Mouse (Mus musculus): Measurements from ENCODE around the gene Esam.

Esam gene

DNA sequence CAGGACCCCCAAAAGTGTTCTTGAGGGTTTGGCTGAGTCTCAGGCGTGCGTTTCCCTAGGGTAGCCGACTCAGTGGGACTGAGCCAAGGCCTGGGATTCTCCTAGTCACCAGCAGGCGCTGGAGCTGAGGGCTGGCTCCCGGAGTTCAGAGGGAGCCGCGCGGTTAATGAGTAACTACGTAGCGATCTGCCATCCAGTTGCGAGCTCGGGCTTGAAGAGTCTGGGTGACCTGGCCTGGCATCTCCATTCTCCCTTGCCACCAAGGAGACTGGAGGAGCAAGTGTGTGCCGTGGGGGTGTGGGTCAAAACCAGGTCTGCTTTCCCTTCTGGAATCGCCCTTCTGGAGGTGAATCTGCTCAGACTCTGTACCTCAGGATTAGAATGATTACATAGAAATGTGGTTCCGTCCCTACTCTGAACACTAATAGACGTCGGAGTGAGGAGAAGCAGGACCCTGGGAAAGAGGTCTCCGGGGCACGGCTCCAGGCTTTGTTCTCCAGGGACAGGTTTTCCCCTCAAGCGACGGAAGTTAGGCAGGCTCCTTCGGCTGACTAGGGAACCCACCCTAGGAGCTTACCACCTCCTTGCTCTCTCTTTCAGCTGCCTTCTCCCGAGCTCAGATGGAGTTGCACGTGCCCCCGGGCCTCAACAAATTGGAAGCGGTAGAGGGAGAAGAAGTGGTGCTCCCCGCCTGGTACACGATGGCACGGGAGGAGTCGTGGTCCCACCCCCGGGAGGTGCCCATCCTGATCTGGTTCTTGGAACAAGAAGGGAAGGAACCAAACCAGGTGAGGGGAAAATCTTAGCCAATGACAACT lies 3.2 kb downstream of the Esam start:
- DNase-seq (ENCODE audit: low spot score) = peak; percentile 32

DNA sequence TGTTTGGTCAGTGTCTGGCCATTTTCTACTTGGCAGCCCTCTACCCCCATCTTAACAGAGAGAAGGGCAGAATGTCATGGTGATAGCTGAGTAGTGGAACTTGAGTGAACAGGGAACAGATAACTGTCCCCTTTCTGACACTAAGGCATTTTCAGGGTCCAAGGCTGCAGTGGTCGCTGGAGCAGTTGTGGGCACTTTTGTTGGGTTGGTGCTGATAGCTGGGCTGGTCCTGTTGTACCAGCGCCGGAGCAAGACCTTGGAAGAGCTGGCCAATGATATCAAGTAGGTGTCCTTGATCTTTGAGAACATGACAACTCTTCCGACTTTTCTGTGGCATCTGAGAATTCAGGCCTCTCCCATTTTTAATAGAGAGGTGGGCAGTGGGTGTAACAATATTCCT lies 9.0 kb downstream of the Esam start:
- DNase-seq (ENCODE audit: low spot score) = no peak

DNA sequence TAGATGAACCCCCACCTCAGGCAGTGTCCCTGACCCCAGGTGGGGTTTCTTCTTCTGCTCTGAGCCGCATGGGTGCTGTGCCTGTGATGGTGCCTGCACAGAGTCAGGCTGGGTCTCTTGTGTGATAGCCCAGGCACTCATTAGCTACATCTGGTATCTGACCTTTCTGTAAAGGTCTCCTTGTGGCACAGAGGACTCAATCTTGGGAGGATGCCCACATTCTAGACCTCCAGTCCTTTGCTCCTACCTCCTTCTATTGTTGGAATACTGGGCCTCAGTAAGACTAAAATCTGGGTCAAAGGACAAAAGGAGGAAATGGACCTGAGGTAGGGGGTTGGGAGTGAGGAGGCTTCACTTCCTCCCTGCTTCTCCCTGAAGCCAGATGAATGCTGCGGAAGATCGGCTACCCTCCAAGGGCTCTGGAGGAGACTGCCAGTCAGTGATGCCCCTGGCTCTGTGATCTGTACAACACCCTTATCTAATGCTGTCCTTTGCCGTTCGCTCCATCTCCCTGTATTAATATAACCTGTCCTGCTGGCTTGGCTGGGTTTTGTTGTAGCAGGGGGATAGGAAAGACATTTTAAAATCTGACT lies 9.9 kb downstream of the Esam start:
- DNase-seq (ENCODE audit: low spot score) = no peak

DNA sequence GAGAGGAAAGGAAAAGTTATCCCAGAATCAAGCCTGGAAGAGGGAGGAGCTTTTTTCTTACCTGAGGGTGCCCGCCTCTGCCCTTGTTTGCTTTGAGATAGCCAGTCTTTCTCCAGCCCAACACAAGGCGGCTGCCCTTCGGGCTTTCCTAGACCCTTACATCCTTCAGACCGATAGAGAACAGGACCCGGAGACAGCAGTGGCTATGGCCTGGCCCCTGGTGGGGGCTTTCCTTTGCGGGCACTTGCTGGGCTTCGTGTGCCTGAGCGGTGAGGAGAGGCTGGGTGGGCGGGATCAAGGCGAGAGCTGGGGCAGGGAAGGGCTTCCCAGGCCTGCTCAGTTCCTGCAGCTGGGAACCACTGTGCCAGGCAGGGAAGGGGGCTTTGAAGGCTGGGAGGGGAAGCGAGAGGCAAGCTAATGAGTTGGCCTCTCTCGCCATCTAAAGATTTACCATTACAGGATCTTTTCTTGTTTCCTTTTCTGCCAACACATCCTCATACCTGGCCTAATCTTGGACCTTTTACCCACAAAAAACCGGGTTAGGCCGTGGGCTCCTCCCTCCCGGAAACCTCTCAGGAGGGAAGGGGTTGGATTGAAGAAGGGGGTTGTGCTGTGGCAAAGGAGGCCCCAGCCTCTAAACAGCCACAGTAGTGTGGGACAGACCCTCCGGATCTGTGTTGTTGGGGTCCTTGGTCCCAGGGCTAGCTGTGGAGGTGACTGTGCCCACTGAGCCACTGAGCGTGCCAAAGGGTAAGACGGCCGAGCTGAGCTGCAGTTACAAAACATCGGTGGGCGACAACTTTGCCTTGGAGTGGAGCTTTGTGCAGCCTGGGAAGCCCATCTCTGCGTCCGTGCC lies 11.5 kb downstream of the Esam start, which contains the start of gene Vsig2:
Gene Vsig2, plus strand, starts transcription at position 86 of the 856 bp plus-strand sequence.
- DNase-seq (ENCODE audit: low spot score) = no peak

DNA sequence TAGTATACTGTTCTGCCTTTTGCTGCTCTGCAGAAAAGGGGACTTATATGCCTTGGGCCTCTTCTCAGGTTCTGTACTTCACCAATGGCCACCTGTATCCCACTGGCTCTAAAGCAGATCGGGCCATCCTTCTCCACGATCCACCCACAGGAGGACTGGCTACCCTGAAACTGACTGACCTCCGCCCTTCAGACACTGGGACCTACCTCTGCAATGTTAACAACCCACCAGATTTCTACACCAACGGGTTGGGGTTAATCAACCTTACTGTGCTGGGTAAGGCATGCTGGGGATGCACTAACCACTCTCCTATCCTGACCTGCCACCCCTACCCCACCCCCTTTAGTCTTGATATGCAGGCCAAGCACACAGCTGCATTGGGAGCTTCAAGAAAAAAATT lies 12.3 kb downstream of the Esam start:
- no peak for DNase-seq (ENCODE audit: low spot score)

DNA sequence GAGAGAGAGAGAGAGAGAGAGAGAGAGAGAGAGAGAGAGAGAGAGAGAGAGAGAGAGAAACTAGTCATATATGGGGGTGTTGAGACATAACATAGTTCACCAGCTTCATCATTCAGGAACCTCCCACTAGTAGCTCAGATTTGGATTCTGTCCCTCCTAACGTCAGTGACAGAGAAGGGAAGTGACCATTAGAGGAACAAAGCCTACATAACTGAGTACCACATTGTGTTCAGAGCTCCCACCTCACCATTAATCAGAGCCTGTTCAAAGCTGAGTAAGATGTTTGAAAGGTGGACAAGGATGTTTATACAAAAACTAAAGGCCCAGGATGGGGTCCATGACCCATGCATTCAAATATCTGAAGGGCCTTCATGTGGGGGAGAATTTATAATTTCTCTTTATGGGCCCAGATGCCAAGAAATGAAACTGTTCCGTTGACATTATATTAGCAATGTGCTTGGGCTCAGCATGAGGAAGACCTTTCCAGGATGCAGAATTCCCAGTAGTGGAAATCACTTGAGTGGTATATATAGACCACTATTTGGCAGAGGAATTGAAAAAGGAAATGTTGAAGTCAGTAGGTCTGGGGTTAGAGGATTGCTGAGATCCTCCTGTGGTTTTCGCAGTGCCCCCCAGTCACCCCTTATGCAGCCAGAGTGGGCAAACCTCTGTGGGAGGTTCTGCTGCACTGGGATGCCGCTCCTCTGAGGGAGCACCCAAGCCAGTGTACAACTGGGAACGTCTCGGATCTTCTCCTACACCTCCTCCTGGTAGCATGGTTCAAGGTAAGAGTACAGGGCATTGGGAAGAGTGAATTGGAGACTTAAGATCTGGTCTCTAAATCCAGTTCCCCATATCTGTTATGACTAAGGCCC lies 13.1 kb downstream of the Esam start:
- DNase-seq (ENCODE audit: low spot score) = no peak

DNA sequence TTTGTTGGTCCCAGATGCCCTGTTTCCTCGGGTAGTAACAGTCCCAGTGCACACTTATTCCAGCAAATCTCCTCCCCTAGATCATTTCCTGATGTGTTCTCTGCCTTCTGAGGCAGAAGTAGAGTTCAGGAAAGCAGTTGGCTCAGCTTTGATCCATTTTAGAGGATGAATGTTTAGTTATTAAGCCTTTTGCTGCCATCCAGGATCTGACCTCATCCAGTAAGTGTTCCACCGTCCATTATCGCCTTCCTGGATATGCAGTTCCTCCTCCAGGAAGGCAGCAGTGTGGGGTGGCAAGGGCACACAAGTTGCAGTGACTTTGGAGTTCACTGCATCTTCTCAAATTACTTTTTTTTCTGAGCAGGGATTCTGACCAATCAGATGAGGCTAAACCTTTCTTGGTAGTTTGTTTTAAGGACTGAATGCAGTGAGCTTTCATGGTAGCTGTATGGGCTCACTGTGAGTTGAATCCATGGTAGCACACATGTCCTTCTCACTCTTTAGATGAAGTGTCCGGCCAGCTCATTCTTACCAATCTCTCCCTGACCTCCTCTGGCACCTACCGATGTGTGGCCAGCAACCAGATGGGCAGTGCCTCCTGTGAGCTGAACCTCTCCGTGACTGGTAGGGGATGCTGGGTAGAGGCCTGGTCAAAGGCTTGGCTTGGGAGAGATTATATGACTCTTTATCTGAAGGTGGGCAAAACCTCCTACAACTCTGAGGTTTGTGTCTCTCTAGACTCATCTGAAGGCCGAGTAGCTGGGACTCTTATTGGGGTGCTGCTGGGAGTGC lies 14.2 kb downstream of the Esam start:
- no peak for DNase-seq (ENCODE audit: low spot score)

DNA sequence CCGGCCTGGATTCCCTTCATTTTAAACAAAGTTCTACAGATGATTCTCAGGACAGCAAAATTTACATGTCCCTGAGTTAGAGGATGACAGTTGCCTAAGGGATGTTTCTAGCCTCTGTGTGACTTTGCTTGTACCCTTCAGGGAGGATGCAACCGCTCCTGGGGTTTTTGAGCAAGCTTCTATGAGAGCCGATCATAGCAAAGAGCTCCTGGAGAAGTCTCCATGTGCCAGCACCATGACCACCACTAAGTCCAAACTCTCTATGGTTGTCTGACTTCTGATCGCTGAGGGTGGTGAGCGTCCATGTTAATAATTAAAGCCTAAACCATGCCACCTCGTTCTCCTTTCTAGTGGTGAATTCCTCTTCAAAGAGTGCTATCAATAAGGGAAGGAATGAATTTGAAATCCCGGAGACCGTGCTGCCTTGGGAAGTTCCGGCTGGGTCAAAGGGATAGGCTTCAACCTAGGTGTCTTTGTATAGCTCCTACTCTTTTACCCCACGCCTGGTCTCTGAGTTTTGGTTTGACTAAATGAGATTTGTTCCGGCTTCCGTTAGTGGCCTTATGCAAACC lies 16.1 kb downstream of the Esam start:
- no peak for DNase-seq (ENCODE audit: low spot score)

DNA sequence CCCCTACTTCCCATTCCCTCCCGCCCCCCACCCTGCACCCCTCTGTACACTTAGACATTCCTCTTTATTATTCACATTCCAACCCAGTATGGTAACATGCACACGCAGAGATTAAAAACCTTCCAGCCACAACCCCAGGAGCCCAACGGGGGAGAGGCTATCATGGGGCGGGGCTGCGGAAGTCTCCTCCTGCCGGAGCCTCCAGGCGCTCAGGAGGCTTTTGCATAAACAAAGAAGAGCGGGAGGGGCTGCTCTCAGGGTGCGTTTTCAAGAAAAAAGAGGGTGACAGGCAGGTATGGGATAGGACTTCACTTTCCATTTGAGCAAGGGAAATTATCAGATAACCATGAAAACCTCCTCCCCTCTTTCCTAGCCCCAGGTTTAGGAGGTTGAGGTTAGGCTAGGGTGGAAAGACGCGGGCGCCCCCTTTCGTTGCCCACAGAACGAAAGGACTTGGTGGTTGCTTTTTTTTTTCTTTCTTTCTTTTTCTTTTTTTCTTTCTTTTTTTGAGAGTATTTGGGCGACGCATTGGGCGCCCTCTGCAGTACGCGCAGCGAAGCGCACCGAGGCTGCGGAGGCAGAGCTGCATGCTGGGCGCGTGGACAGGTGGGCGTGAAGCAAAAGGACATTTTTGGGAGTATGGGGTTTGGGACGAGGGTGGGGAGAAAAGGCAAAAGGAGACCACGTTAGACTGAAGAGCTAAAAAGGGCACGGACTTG lies 16.7 kb downstream of the Esam start:
- DNase-seq (ENCODE audit: low spot score) = no peak

DNA sequence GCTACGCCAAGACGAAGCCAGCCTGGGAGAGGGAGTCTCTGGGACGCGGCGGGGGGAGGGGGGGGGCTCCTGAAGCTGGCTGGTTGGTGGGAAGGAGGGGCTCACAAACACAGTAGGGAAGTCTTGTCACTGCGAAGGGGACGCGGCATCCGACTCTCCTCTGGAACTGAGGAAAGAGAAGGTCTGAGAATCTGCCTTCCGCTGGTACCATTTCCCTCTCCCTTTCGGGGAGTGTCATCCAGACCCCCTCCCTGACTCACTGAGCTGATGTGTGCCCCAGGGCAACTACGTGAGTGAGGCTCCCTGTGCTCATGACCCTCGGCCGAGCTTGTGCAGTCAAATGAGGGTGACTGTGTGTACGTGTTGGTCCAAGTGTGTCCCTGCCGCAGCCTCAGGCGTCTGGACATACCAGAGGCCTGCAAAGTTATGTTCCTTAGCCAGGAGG lies 17.3 kb downstream of the Esam start:
- no peak for DNase-seq (ENCODE audit: low spot score)

DNA sequence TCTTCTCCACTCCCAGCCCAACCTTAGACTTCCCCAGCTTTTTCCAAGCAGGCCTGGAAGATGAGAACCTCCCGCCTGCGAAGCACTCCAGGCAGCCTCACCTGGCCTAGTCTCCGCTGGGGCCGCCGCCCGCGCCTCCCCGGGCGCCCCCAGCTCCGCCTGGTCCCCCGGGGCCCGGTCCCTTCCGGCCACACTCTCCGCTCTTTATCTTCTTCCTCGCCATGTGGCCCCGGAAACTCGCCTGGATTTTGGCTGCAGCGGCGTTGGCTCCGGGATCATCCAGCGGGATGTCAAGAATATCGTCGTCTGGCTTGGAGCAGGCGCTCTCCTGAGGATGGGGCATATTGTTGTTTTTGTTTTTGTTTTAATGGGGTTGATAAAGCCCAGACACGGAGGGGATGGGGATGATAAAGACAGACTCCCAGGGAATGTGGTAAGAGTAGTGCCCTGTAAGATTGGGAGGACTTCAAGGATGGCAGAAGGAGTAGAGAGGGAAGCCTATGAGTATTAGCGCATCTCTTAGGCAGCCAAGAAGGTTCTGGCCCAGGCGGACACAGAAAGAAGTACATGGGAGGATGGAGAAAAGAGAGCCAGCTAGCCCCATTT lies 18.1 kb downstream of the Esam start:
- no peak for DNase-seq (ENCODE audit: low spot score)

DNA sequence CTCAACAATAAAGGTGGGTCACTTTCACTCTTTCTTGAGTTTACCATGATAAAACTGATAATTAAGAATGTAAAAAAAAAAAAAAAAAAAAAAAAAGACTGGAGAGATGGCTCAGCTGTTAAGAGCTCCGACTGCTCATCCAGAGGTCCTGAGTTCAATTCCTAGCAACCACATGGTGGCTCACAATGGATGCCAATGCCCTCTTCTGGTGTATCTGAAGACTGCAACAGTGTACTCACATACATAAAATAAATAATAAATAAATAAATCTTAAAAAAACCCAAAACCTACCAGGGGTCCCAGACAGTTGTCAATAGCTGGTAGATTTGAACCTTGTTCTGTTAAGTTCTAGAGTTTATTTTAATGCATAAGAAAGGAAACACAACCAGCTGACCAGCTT lies 19.0 kb downstream of the Esam start:
- DNase-seq (ENCODE audit: low spot score) = no peak

DNA sequence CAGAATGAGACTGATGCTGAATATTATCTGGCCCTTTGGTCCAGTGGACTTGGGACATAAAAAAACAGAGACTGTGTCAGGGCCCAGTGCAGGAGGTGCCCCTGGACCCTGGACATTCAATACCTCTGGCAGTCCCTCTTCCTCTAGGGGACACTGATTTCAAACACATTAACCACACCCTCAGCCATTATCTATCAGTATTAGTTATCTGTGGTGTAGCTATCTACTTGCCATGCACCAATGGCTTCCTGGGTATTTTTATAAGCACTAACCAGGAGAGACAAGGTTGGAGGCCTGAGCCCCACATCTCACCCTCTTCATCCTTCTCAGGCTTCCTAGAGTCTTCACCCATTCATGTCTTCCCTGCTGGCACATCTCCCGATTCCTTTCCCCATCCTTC lies 22.6 kb downstream of the Esam start:
- no peak for DNase-seq (ENCODE audit: low spot score)

DNA sequence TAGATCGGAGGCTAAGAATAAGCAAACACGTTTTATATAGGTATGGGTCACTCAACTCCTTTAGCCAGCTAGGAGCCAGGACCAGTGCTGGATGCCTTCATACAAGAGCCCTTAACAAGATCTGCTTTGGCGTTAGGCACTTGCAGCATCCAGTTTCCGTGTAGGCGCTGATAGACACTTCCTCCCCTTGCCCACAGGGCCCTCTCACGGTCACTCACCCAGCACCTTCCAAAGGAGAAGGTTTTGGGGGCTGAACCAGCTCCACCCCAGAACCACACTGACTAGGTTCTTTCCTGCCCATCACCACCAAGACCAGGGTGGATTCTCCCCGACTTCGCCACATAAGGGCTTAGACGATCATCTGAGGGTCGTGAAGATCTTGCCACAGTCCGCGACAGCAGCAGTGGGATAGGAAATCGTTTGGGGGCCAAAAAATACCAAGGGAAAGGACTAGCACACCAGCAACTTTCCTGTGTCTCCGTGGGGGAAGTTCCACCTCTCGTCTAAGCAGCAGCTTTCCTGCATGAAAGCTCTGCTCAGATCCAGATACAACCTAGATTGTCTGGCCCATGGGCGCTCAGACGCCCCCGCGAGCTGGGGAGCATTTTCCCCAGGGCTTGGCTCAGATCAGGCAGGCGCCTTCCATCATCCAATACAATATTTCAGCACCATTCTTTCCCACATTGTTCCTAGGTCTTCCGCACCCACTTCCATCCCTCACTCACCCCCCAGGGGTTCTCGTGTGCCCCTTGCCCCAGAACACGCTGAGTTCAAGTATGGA lies 24.1 kb downstream of the Esam start:
- no peak for DNase-seq (ENCODE audit: low spot score)

DNA sequence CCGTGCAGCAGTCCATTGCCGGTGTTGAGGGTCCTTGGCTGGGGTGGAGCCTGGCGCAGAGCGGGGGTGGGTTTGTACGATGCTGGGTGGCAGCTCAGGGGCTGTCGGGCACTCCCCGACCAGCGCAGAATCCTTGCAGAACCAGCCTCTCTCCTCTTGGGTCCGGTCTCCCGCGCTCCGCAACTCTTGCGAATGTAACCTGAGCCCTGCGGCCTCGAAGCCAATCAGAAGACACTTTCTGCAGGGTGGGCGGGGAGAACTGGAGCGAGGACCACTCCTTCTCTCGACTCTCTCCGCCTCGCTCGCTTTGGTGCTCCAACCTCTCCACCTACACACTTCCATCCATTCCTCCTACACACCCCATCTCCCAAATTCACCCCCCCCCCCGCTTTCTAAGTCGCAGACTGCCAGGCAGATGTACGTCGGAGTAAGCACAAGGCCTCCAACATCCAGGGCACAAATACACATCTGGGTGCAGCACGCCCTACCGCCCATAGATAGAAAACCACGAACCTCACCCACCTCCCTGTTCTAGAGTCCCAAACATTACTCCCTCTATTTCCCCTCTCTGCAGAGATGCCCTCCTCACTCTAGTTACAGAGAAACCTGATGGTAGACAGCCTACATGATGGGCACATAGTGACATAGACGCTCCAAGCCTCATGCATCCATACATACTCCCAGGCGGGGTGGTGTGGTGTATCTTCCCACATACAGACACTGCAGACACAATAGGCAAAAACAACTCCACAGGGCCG lies 24.8 kb downstream of the Esam start, which contains the start of gene Nrgn:
Gene Nrgn, minus strand, starts transcription at position 369 of the 758 bp plus-strand sequence.
- peak; percentile 64 for DNase-seq (ENCODE audit: low spot score)

DNA sequence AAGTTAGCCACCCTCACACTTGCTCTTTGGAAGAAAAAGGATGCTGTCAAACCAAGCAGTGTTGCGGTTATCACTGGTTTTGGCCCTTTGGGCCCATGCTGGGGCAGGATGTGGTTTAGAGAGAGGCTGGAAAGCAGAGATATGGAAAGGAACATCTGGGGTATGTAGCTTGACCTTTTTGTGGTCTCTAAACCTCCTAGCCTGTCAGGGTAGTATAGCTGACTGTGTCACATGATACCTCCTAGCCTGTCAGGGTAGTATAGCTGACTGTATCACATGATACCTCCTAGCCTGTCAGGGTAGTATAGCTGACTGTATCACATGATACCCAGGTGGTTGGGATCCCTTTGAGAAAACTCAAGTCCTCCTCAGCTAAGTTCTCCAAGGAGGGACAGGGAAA lies 26.4 kb downstream of the Esam start:
- no peak for DNase-seq (ENCODE audit: low spot score)

DNA sequence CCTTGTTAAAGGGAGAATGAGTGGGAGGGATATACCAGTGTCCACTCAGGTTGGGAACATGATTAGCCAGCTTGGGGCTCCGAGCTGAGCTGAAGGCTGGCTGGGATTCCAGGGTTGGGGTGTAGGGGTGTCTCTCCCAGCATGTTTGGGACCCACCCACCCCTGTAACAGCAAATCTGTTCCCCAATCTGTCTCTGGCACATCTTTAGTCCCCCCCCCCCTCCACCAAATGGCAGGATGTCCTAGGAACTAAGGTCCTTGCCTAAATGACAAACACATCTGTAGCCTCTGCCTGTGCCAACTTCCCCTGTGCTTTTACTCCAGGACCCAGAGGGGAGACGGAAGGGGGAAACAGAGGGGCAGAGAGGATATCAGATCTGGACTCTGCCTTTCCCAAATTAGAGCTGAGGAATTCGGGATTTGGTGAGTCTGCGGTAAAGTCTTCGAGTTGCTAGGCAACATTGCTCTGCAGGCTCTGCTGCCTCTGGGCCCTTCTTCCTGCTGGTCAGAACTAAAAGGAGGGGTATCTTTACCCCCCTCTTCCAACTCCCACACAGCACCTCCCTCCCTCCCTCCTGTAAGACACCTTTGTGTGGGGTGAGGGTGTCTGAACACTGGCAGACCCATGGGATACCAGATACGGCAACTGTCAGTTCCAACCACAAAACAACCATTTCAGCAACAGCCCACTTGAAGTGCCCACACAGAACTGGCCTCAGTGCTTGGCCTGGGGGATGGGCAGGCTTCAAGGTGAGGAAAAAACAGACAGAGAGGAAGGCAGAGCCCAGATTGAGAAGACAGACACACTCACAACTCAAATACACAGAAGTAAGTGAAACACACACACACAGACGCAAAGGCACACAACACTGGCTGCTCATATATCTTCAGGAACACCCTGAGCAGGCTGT lies 27.2 kb downstream of the Esam start, which contains the start of gene Siae:
Gene Siae, plus strand, starts transcription at position 861 of the 911 bp plus-strand sequence.
- DNase-seq (ENCODE audit: low spot score) = no peak
